Mouse (Mus musculus) stomach, postnatal 0 days (tissue): Measurements from ENCODE around the gene Alcam. TPM values are rescaled to one million over a fixed set of nuclear protein-coding genes. Genes with fewer than 3 reads are reported as not detected.

Experiments
- ATAC-seq: fragments of 200-750 bp; cut with Nextera tagmentation; 2 replicates; pipeline ENCODE4 v1.8.0; 2017; ENCODE audit not compliant: low FRiP score, low TSS enrichment
- DNase-seq: peaks from one replicate; pipeline ENCODE4 v3.0.0-alpha.2; 2016; ENCODE audit warnings: low spot score
- H3K27ac ChIP-seq: fragments of 300-500 bp; sonication (generic); replicated peaks from 2 replicates; pipeline ENCODE4 v1.5.1; 2014; ENCODE audit warnings: mild to moderate bottlenecking, control low read depth
- H3K27me3 ChIP-seq: fragments of 300-500 bp; sonication (generic); 2 replicates; pipeline ENCODE4 v1.6.1; 2014; ENCODE audit warnings: low read length; ENCODE audit not compliant: control insufficient read depth, insufficient read depth
- H3K36me3 ChIP-seq: fragments of 300-500 bp; sonication (generic); 2 replicates; pipeline ENCODE4 v1.6.1; 2014; ENCODE audit warnings: low read length, mixed read lengths; ENCODE audit not compliant: control insufficient read depth, insufficient read depth
- H3K4me1 ChIP-seq: fragments of 300-500 bp; sonication (generic); replicated peaks from 2 replicates; pipeline ENCODE4 v1.6.1; 2014; ENCODE audit warnings: antibody characterized with exemption; ENCODE audit not compliant: control insufficient read depth, insufficient read depth
- H3K4me2 ChIP-seq: fragments of 300-500 bp; sonication (generic); replicated peaks from 2 replicates; pipeline ENCODE4 v1.6.1; 2014; ENCODE audit warnings: low read depth, mild to moderate bottlenecking, control low read depth, moderate library complexity
- H3K4me3 ChIP-seq: fragments of 300-500 bp; sonication (generic); 2 replicates; pipeline ENCODE4 v1.5.1; 2014; ENCODE audit warnings: low read depth, low read length, control low read depth
- H3K9ac ChIP-seq: fragments of 300-500 bp; sonication (generic); 2 replicates; pipeline ENCODE4 v1.6.1; 2014; ENCODE audit warnings: mild to moderate bottlenecking, low read length, control low read depth, mixed read lengths
- H3K9me3 ChIP-seq: fragments of 300-500 bp; sonication (generic); 2 replicates; pipeline ENCODE4 v1.6.1; 2016; ENCODE audit warnings: low read length; ENCODE audit not compliant: control insufficient read depth
- CTCF ChIP-seq: IDR thresholded peaks from 2 replicates; pipeline ENCODE4 v1.5.1; 2016; ENCODE audit warnings: antibody characterized with exemption, low read depth, mild to moderate bottlenecking, moderate library complexity
- EP300 ChIP-seq: optimal IDR thresholded peaks from 2 replicates; pipeline ENCODE3; 2016; ENCODE audit warnings: antibody characterized with exemption
- whole genome bisulfite sequencing: fragments of 180-500 bp; shearing (Covaris S2); extraction: QIAGEN DNeasy Blood & Tissue Kit; methylation state at CpG from one replicate; pipeline ENCODE4 v1.1.7; 2014; 5-methylcytosine and 5-hydroxymethylcytosine counted together
- polyA plus RNA-seq: library from polyadenylated mRNA; unstranded; fragments of >200 nt; fragmentation: Nextera tagmentation; extraction: Ambion mirVana; gene quantifications from 2 replicates; pipeline ENCODE4 v1.2.1, GENCODE M21; 2015

Alcam gene
- polyA plus RNA-seq, 1 experiment from 2014 or later: 20.4 TPM

GRCm38 (mm10) chr16:52438216-52438904 lies 15.5 kb downstream of the Alcam start:
- Histone ChIP-seq H3K9me3 (no peaks in the 10 kb centered on the region), H3K27me3 (no peaks in the 10 kb centered on the region), H3K4me2 (no peak overlapping the region), H3K9ac (no peak overlapping the region), H3K36me3 (no peaks in the 10 kb centered on the region), H3K4me3 (no peak overlapping the region), H3K4me1 (no peaks in the 10 kb centered on the region; the same call in 1 of the 2 replicates), H3K27ac (peak overlapping the region; percentile 59)
- WGBS: 26% methylated on average over 6 of the region's 6 CpGs
- peak; percentile 93 for ATAC-seq
- no peak for DNase-seq
- TF ChIP-seq EP300 (no peak), CTCF (no peak)

GRCm38 (mm10) chr16:52433189-52433588 lies 20.7 kb downstream of the Alcam start:
- TF ChIP-seq CTCF: no peak
- TF ChIP-seq EP300: no peak
- H3K27ac ChIP-seq: no peak overlapping the region

GRCm38 (mm10) chr16:52432072-52432471 lies 21.8 kb downstream of the Alcam start:
- DNase-seq (no peak), ATAC-seq (no peak)
- no peak overlapping the region for H3K27ac ChIP-seq
- 53% methylated on average over 1 of the region's 1 CpGs for WGBS
- H3K4me1 ChIP-seq: no peaks in the 10 kb centered on the region
- no peak overlapping the region for H3K9ac ChIP-seq
- no peaks in the 10 kb centered on the region for H3K9me3 ChIP-seq
- no peak overlapping the region for H3K4me2 ChIP-seq
- H3K27me3 ChIP-seq: no peaks in the 10 kb centered on the region
- H3K4me3 ChIP-seq: no peak overlapping the region
- TF ChIP-seq CTCF (no peak), EP300 (no peak)
- H3K36me3 ChIP-seq: no peaks in the 10 kb centered on the region

More at GRCm38 (mm10) chr16:52433189-52433588, 20.7 kb downstream of the Alcam start:
- WGBS: 29% methylated on average over 11 of the region's 11 CpGs
- no peak overlapping the region for H3K9ac ChIP-seq
- no peaks in the 10 kb centered on the region for H3K36me3 ChIP-seq
- H3K4me3 ChIP-seq: no peak overlapping the region
- no peak overlapping the region for H3K4me2 ChIP-seq
- H3K4me1 ChIP-seq: no peaks in the 10 kb centered on the region
- H3K27me3 ChIP-seq: no peaks in the 10 kb centered on the region
- ATAC-seq (peak; percentile 61), DNase-seq (no peak)
- no peaks in the 10 kb centered on the region for H3K9me3 ChIP-seq

GRCm38 (mm10) chr16:52431590-52431989 lies 22.3 kb downstream of the Alcam start:
- H3K36me3 ChIP-seq: no peaks in the 10 kb centered on the region
- no peak for TF ChIP-seq EP300
- no peak for TF ChIP-seq CTCF
- no peak overlapping the region for H3K9ac ChIP-seq
- WGBS: 73% methylated on average over 2 of the region's 2 CpGs
- no peaks in the 10 kb centered on the region for H3K9me3 ChIP-seq
- H3K4me3 ChIP-seq: no peak overlapping the region
- H3K4me1 ChIP-seq: no peaks in the 10 kb centered on the region
- DNase-seq: no peak
- H3K27me3 ChIP-seq: no peaks in the 10 kb centered on the region
- ATAC-seq: no peak
- H3K27ac ChIP-seq: no peak overlapping the region
- H3K4me2 ChIP-seq: no peak overlapping the region

GRCm38 (mm10) chr16:52430073-52430472 lies 23.8 kb downstream of the Alcam start:
- Histone ChIP-seq H3K9me3 (no peaks in the 10 kb centered on the region), H3K4me3 (no peak overlapping the region), H3K4me1 (no peaks in the 10 kb centered on the region), H3K36me3 (no peaks in the 10 kb centered on the region), H3K27me3 (no peaks in the 10 kb centered on the region), H3K4me2 (no peak overlapping the region), H3K9ac (no peak overlapping the region), H3K27ac (no peak overlapping the region)
- ATAC-seq (no peak), DNase-seq (no peak)
- WGBS: 56% methylated on average over 3 of the region's 3 CpGs
- TF ChIP-seq CTCF: no peak
- no peak for TF ChIP-seq EP300

GRCm38 (mm10) chr16:52429661-52430060 lies 24.2 kb downstream of the Alcam start:
- H3K9me3 ChIP-seq: no peaks in the 10 kb centered on the region
- H3K36me3 ChIP-seq: no peaks in the 10 kb centered on the region
- no peak overlapping the region for H3K4me3 ChIP-seq
- TF ChIP-seq EP300 (no peak), CTCF (no peak)
- H3K4me1 ChIP-seq: no peaks in the 10 kb centered on the region
- no peak overlapping the region for H3K9ac ChIP-seq
- H3K27ac ChIP-seq: no peak overlapping the region
- H3K4me2 ChIP-seq: no peak overlapping the region
- ATAC-seq: no peak
- H3K27me3 ChIP-seq: no peaks in the 10 kb centered on the region
- no peak for DNase-seq
